Mouse (Mus musculus): ENCODE measurements at regions not wholly inside any gene's neighbourhood (a gene's known extent, or its start where the extent isn't known, plus 50 kb on each side); places are given as distances from the start of the nearest gene placed in this dataset.

GRCm38 (mm10) chr13:28575202-28575851, 318.0 kb downstream of the Gm11361 start:
- Histone ChIP-seq H3K79me2 (ENCODE audit: control insufficient read depth, insufficient read depth, low read length) (no peaks in the 10 kb centered on the region), H3K4me3 (ENCODE audit: insufficient read depth, low read depth, low read length) (no peak overlapping the region), H3K4me1 (ENCODE audit: control insufficient read depth, insufficient read depth, low read length) (no peaks in the 10 kb centered on the region), H3K36me3 (ENCODE audit: control insufficient read depth, insufficient read depth, low read length) (no peaks in the 10 kb centered on the region), H3K27ac (replicated peaks; ENCODE audit: insufficient read depth, low read depth, low read length) (no peak overlapping the region), H3K9ac (ENCODE audit: low read depth, low read length) (no peak overlapping the region), H3K27me3 (ENCODE audit: control insufficient read depth, insufficient read depth, low read length) (no peaks in the 10 kb centered on the region)
- TF ChIP-seq CTCF (IDR thresholded peaks at IDR 0.05; ENCODE audit: low read depth, low read length) (no peak), POLR2A (IDR thresholded peaks at IDR 0.05; ENCODE audit: extremely low read depth, insufficient read depth, low read length) (no peak)
- 76% methylated on average over 9 of the region's 9 CpGs for WGBS
- DNase-seq (ENCODE audit: extremely low read depth, low read depth, low spot score) = no peak

- DNase-seq (ENCODE audit: extremely low read depth, low read depth, low spot score) = no peak
- Histone ChIP-seq H3K36me3 (ENCODE audit: control insufficient read depth, insufficient read depth, low read length) (no peaks in the 10 kb centered on the region), H3K9ac (ENCODE audit: low read depth, low read length) (no peak overlapping the region), H3K4me3 (ENCODE audit: insufficient read depth, low read depth, low read length) (no peak overlapping the region), H3K4me1 (ENCODE audit: control insufficient read depth, insufficient read depth, low read length) (no peaks in the 10 kb centered on the region), H3K79me2 (ENCODE audit: control insufficient read depth, insufficient read depth, low read length) (no peaks in the 10 kb centered on the region), H3K27me3 (ENCODE audit: control insufficient read depth, insufficient read depth, low read length) (no peaks in the 10 kb centered on the region), H3K27ac (replicated peaks; ENCODE audit: insufficient read depth, low read depth, low read length) (no peak overlapping the region)
- TF ChIP-seq CTCF (IDR thresholded peaks at IDR 0.05; ENCODE audit: low read depth, low read length) = no peak
- no peak for TF ChIP-seq POLR2A (IDR thresholded peaks at IDR 0.05; ENCODE audit: extremely low read depth, insufficient read depth, low read length)
- WGBS = 95% methylated on average over 1 of the region's 1 CpGs
These were observed 316.0 kb downstream of the Gm11361 start for GRCm38 (mm10) chr13:28573364-28573763.

- DNase-seq (ENCODE audit: extremely low read depth, low read depth, low spot score) = no peak
- WGBS = 100% methylated on average over 1 of the region's 1 CpGs
- Histone ChIP-seq H3K27ac (replicated peaks; ENCODE audit: insufficient read depth, low read depth, low read length) (no peak overlapping the region), H3K27me3 (ENCODE audit: control insufficient read depth, insufficient read depth, low read length) (no peaks in the 10 kb centered on the region), H3K79me2 (ENCODE audit: control insufficient read depth, insufficient read depth, low read length) (no peaks in the 10 kb centered on the region), H3K4me3 (ENCODE audit: insufficient read depth, low read depth, low read length) (no peak overlapping the region), H3K4me1 (ENCODE audit: control insufficient read depth, insufficient read depth, low read length) (no peaks in the 10 kb centered on the region), H3K36me3 (ENCODE audit: control insufficient read depth, insufficient read depth, low read length) (no peaks in the 10 kb centered on the region), H3K9ac (ENCODE audit: low read depth, low read length) (no peak overlapping the region)
- TF ChIP-seq CTCF (IDR thresholded peaks at IDR 0.05; ENCODE audit: low read depth, low read length) (no peak), POLR2A (IDR thresholded peaks at IDR 0.05; ENCODE audit: extremely low read depth, insufficient read depth, low read length) (no peak)
These were observed 315.1 kb downstream of the Gm11361 start for GRCm38 (mm10) chr13:28572448-28572847.

DNA sequence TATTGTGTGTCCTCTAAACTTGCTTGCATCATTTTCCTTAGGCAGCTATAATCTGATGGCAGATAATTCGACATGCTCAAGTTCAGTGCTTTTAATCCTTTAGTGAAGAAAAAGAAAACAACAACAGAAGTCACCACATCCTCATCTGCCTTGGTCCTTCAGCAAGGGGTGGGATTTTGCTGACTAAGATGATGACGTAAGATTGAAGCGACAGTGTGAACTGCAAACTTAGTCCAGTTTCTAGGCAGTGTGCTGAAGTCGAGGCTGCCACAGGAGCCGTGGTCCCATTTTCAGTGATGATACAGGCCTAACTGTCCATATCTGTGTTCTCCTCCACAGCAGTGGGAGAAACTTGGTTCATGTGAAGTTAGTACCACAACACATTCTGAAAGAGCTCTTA, 314.4 kb downstream of the Gm11361 start:
- Histone ChIP-seq H3K36me3 (ENCODE audit: control insufficient read depth, insufficient read depth, low read length) (no peaks in the 10 kb centered on the region), H3K4me3 (ENCODE audit: insufficient read depth, low read depth, low read length) (no peak overlapping the region), H3K27me3 (ENCODE audit: control insufficient read depth, insufficient read depth, low read length) (no peaks in the 10 kb centered on the region), H3K27ac (replicated peaks; ENCODE audit: insufficient read depth, low read depth, low read length) (no peak overlapping the region), H3K4me1 (ENCODE audit: control insufficient read depth, insufficient read depth, low read length) (no peaks in the 10 kb centered on the region), H3K9ac (ENCODE audit: low read depth, low read length) (no peak overlapping the region), H3K79me2 (ENCODE audit: control insufficient read depth, insufficient read depth, low read length) (no peaks in the 10 kb centered on the region)
- no peak for TF ChIP-seq CTCF (IDR thresholded peaks at IDR 0.05; ENCODE audit: low read depth, low read length)
- TF ChIP-seq POLR2A (IDR thresholded peaks at IDR 0.05; ENCODE audit: extremely low read depth, insufficient read depth, low read length) = no peak
- DNase-seq (ENCODE audit: extremely low read depth, low read depth, low spot score) = no peak
- WGBS = 68% methylated on average over 5 of the region's 5 CpGs

DNA sequence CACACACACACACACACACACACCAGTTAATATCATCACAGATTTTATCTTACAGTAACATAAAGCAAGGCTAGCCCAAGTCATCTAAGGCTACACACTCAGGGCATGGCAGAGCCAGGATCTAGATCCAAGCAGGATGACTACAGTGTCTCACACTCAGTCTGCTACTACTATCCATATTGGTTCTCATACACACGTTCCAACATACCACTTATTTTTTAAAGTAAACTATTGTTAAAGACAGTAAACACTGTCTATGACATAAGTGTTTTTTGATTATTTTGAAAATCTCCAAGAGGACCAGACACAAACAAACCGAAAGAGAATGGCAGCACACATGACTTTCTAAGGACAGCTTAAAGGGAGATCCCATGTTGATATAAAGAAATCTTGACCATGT, 306.3 kb downstream of the Gm11361 start:
- no peaks in the 10 kb centered on the region for H3K79me2 ChIP-seq (ENCODE audit: control insufficient read depth, insufficient read depth, low read length)
- no peaks in the 10 kb centered on the region for H3K4me1 ChIP-seq (ENCODE audit: control insufficient read depth, insufficient read depth, low read length)
- H3K4me3 ChIP-seq (ENCODE audit: insufficient read depth, low read depth, low read length) = no peak overlapping the region
- 87% methylated on average over 2 of the region's 2 CpGs for WGBS
- H3K27me3 ChIP-seq (ENCODE audit: control insufficient read depth, insufficient read depth, low read length) = no peaks in the 10 kb centered on the region
- TF ChIP-seq CTCF (IDR thresholded peaks at IDR 0.05; ENCODE audit: low read depth, low read length) = no peak
- no peak for TF ChIP-seq POLR2A (IDR thresholded peaks at IDR 0.05; ENCODE audit: extremely low read depth, insufficient read depth, low read length)
- no peaks in the 10 kb centered on the region for H3K36me3 ChIP-seq (ENCODE audit: control insufficient read depth, insufficient read depth, low read length)
- no peak overlapping the region for H3K27ac ChIP-seq (replicated peaks; ENCODE audit: insufficient read depth, low read depth, low read length)
- no peak overlapping the region for H3K9ac ChIP-seq (ENCODE audit: low read depth, low read length)
- DNase-seq (ENCODE audit: extremely low read depth, low read depth, low spot score) = no peak

DNA sequence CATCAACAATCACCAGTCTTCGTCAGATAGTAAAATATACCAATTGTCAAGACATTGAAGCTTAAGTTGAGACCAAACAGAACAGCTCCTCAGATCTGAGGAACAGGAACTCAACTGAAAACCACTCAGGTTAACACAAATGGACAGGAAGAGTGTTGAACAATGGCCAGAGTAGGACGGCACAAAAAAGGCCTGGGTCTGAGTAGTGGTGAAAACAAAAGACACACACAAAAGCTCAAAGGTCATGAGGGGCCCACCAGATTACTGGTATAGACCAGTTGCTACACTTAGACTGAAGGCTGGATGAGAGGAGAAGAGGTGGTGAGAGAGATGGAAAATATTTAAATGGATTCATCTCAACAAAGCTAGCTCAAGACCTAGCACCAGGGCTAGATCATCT, 302.8 kb downstream of the Gm11361 start:
- DNase-seq (ENCODE audit: extremely low read depth, low read depth, low spot score) = no peak
- 81% methylated on average over 2 of the region's 2 CpGs for whole genome bisulfite sequencing
- H3K27ac ChIP-seq (replicated peaks; ENCODE audit: insufficient read depth, low read depth, low read length) = no peak overlapping the region
- H3K4me1 ChIP-seq (ENCODE audit: control insufficient read depth, insufficient read depth, low read length) = no peaks in the 10 kb centered on the region
- no peak overlapping the region for H3K4me3 ChIP-seq (ENCODE audit: insufficient read depth, low read depth, low read length)
- TF ChIP-seq POLR2A (IDR thresholded peaks at IDR 0.05; ENCODE audit: extremely low read depth, insufficient read depth, low read length) (no peak), CTCF (IDR thresholded peaks at IDR 0.05; ENCODE audit: low read depth, low read length) (no peak)
- no peak overlapping the region for H3K9ac ChIP-seq (ENCODE audit: low read depth, low read length)
- no peaks in the 10 kb centered on the region for H3K36me3 ChIP-seq (ENCODE audit: control insufficient read depth, insufficient read depth, low read length)
- no peaks in the 10 kb centered on the region for H3K27me3 ChIP-seq (ENCODE audit: control insufficient read depth, insufficient read depth, low read length)
- H3K79me2 ChIP-seq (ENCODE audit: control insufficient read depth, insufficient read depth, low read length) = no peaks in the 10 kb centered on the region
